Mouse (Mus musculus) adrenal gland, adult 2 months (tissue): Measurements from ENCODE around the gene Zfp64. TPM values are rescaled to one million over a fixed set of nuclear protein-coding genes. Genes with fewer than 3 reads are reported as not detected.

Source experiments
- DNase-seq: peaks from one replicate; pipeline ENCODE4 v3.0.0; 2021
- polyA plus RNA-seq: library from polyadenylated mRNA; depleted of rRNA; stranded (reverse); fragments of >200 nt; gene quantifications from 2 replicates; pipeline ENCODE4 v1.2.3, GENCODE M21; 2012
- total RNA-seq, 2 experiments: library from RNA; stranded (reverse); gene quantifications; 2 replicates each; pipeline ENCODE4 v1.2.3; 2021

Zfp64 gene
- total and polyA plus RNA-seq, 3 experiments = 17.5 to 37.4 (median 17.5) TPM

DNA sequence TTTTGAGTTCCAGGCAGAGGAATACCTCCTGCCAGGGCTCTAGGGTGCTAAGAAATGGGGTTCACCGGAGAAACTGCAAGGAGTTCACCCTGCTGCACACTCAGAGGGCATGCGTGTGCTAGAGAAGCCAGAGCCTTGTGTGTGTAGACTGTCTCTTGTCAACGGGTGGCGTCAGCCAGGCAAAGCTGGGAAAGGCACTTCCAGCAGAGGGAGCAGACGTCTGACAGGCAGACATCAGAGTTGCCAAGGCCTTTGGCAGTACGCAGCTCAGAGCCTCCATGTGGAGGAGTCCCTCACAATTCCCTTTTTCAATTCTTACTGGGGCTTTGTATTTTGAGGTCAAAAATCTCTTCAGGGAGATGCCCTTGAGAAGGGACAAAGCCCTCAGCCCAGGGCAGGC lies 6.9 kb downstream of the Zfp64 start:
- no peak for DNase-seq

- no peak for DNase-seq
These were observed 7.7 kb downstream of the Zfp64 start for GRCm38 (mm10) chr2:168947663-168948062.

DNA sequence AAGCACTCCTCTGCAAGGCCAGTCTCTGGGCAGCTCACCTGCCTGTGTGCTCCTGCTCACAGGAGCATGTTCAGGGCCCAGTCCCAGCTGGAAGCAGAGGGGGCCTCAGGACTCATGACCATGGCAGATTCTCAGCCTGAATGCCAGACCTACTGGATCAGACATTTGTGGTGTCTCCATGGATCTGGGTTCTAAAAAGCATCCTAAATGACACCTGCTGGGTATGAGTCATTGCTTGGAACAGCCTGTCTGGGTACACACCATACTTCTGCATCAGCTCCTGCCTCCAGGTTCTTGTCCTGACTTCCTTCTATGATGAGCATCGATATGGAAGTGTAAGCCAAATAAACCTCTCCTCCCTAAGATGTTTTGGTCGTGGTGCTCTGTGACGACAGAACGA lies 11.4 kb downstream of the Zfp64 start:
- DNase-seq = no peak

- no peak for DNase-seq
These were observed 15.4 kb downstream of the Zfp64 start for GRCm38 (mm10) chr2:168939941-168940340.

- no peak for DNase-seq
These were observed 16.0 kb downstream of the Zfp64 start for GRCm38 (mm10) chr2:168939261-168939933.

DNA sequence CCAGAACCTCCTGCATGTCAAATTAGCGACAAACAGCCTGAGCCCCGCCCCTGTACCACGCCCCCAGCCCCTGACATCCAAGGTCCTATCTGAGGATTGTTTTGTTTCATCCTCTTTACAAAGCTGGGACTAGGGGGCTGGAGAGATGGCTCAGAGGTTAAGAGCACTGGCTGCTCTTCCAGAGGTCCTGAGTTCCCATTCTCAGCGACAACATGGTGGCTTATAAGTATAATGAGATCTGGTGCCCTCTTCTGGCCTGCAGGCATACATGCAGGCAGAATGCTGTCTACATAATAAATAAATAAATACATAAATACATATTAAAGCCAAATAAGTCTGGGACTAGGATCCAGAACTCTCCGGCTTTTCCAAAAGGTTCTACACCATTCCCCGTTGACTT lies 18.5 kb downstream of the Zfp64 start:
- DNase-seq = no peak

GRCm38 (mm10) chr2:168935165-168935564 lies 20.2 kb downstream of the Zfp64 start:
- no peak for DNase-seq

- DNase-seq = no peak
These were observed 23.7 kb downstream of the Zfp64 start for GRCm38 (mm10) chr2:168931686-168932085.

DNA sequence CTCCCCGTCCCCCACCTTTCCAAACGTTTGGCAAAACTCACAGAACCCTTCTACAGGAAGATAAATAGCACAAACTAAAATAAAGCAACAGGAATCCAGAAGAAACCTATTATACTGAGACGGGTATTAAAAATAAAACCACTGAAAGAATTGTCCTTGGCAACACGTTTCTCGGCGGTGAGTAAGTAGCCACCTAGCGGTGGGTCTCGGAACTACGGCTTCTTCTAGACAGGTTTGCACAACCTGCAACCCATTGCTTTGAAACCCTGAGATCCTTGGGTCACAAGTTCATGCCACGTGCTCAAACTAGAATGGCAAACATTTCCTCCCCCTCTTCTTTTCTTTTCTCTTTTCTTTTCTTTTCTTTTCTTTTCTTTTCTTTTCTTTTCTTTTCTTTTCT lies 25.7 kb downstream of the Zfp64 start:
- DNase-seq = peak; percentile 66

- DNase-seq = no peak
These were observed 28.0 kb downstream of the Zfp64 start for GRCm38 (mm10) chr2:168927401-168927800.

DNA sequence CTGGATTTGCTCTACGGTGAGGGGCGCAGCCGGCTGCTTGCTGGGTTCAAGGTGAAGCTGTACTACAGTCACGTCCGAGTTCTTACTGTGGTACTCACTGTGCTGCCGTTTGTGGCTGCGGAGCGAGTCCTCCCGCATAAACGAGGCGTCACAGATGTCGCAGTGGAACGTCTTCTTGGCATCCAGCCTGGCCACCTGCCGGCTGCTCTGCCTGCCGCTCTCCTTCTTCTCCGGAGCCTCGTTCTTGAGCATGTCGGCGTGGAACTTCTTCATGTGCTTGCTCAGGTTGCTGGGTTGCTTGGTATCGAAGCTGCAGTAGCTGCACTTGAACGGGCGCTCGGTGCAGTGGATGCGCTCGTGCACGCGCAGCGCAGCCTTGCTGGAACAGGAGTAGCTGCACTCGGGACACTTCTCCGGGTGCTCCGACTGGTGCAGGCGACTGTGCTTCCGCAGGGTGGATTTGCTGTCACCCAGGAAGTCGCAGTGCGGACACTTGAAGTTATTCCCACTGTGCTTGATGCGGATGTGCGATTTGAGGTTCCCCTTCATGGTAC lies 29.1 kb downstream of the Zfp64 start:
- no peak for DNase-seq

- peak; percentile 27 for DNase-seq
These were observed 31.7 kb downstream of the Zfp64 start for GRCm38 (mm10) chr2:168923706-168924105.

DNA sequence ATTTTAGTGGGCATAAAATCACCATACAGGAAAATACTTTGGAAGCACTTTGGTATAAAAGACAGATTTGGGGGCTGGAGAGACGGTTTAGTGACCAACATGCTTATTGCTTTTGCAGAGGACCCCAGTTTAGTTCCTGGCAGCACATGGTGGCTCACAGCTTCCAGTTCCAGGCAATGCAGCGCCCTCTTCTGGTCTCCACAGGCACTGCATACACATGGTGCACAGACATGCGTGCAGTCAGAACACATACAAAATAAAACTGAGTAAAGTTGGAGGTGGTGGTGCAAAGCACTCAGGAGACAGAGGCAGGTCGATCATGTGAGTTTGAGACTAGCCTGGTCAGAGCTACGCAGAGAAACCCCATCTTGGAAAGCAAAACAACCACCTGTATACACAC lies 32.9 kb downstream of the Zfp64 start:
- no peak for DNase-seq

GRCm38 (mm10) chr2:168920007-168920406 lies 35.4 kb downstream of the Zfp64 start:
- DNase-seq = no peak

- no peak for DNase-seq
These were observed 42.3 kb downstream of the Zfp64 start for GRCm38 (mm10) chr2:168912901-168913721.

DNA sequence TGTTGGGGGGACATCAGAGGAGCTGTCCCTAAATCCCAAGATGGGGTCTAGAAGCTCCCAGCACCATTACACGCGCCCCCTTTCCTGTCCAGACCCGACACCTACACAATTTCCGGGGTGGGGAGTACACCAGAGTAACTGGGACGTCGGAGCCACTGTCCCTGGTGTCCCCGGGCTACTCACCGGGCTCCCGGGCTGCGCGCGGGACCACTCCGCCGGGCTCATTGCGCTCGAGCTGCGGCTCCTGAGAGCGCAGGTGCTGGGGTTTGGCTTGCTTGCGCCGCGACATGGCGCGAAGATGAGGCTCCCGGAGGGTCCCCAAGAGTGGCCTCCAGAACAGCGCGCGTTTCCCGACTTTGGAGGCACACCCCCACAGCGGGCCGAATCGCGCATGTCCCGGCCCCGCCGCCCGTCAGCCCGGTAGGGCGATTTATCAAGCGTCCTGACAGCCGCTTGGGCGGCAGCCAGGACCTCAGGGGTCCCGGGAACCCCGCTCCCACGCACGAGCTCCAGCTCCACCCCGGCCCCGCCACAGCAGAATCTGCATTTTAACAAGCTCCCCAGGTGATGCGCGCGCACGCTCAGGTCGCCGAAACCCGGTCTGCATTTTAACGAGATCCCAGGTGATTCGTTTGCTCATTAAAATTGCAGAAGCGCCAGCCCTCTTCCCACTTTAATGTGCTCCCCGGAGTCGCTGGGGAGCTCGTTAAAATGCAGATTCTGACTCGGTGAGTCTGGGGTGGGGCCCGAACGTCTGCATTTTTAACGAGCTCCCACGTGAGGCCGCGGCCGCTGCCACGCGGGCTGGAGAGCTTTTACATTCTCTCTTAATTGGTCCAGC lies 43.1 kb downstream of the Zfp64 start:
- peak; percentile 17 for DNase-seq

DNA sequence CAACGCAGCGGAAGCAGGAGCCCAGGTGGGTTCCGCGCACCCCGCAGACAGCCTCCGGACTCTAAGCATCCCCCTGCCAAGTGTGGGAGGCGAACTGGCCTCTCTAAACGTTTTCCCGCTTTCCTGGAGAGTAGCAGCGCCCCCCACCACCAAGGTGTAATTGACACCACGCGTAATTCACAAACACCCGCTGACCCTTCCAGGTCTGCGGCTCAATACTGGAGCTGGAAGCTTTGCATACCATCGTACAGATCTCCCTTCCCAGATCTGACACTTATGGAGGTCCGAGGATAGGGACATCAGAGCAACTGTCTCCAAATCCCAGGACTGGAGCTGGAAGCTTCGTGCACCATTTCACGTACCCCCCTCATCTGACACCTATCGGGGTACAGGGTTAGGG lies 43.9 kb downstream of the Zfp64 start:
- no peak for DNase-seq

DNA sequence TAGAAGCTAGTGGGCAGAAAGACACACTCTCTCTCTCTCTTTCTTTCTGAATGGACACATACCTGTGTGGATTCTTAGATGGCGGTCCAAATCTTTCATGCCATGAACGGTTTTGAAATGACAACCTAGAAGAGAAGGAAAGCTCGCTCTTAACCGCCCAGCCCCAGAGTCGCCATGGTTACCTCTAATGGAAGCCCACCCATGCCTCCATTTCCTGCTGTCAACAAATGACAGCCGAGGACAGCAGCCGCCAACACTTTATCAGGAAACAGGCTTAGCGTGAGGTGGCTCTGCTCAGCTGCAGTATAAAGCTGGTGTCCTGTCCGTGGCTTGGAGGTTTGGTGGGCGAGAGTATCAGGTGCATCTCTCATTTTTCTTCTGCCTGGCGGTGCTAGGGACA lies 49.4 kb downstream of the Zfp64 start:
- no peak for DNase-seq

DNA sequence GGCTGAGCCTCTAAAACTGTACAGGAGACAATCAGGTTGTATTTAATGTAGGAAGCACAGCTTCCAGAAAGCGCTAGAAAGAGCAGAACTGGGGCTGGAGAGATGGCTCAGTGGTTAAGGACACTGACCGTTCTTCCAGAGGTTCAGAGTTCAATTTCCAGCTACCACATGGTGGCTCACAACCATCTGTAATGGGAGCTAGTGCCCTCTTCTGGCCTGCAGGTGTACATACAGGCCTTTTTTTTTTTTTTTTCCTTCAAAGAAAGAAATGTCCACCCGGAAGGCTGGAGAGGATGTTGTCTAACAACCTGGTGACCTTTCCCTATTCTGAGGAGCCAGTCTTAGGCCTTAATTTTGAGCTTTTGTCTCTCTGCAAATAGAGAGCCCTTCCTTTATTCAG lies 50.5 kb downstream of the Zfp64 start:
- DNase-seq = no peak

- peak; percentile 47 for DNase-seq
These were observed 51.2 kb downstream of the Zfp64 start for GRCm38 (mm10) chr2:168904188-168904587.

DNA sequence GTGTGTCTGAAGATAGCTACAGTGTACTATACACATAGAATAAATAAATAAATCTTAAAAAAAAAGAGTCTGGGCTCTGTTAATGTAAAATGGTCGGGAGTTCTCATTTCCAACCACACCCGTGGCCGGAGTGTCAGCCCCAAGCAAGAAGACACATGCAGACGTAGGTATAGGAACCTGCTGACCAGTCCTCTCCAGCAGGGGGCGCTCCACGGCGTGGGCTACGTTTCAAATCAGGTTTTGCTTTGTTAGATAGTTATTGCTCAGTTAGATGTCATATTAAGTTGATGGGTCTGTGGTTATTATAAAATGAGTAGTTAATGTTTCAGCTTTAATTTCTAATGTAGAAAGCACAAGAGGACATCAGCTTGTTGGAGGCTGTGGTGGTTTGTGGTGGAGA lies 52.8 kb downstream of the Zfp64 start:
- DNase-seq = peak; percentile 28

DNA sequence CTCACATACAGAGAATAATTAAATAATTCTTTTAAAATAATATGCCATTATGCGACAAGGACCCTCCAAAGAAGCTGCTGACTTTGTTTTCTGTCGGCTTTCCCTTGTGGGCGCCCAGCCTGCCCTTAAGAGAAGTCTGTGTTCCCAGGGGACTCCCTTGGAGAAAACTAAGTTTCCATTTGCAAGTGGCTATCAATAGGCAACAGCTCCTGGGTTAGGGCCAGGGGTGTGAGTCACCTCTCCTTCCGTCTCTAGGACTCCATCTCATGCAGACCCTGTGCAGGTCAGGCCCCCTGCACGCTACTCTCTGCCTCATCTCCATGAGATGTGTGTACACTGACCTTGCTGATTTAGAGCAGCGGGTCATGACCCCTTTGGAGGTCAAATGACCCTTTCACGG lies 57.5 kb downstream of the Zfp64 start:
- no peak for DNase-seq
